ENCODE assay signal across 12 mouse cellular contexts in genomic region chr7:101379732-101380131, GRCm38 (mm10). TPM values are rescaled to one million over a fixed set of nuclear protein-coding genes. Genes with fewer than 3 reads are reported as not detected.
DNase-seq lines count a peak whose midpoint lies in the region; ATAC-seq and TF ChIP-seq lines count a peak whose summit lies in the region.
"Had no signal": no experiment of that assay in that cellular context is flagged by ENCODE, and none has a peak within 500 bp of the region (broad histone marks: within the 10 kb centered on the region; RNA-seq: fewer than 3 reads in every experiment).

No protein-coding gene starts in this region.

- TF ChIP-seq EP300 in heart, postnatal 0 days (IDR thresholded peaks at IDR 0.05; ENCODE audit: low read depth) = no peak

- no peak overlapping the region for H3K4me3 ChIP-seq in forebrain, embryonic 13.5 days
- H3K4me3 ChIP-seq in forebrain, embryonic 16.5 days (replicated peaks; ENCODE audit: low read length) = no peak overlapping the region
- H3K4me3 ChIP-seq in liver, adult 2 months (ENCODE audit: insufficient read depth, low read depth, low read length) = peak overlapping the region; percentile 58; the same call in 1 of the 2 replicates
- no peak overlapping the region for H3K4me3 ChIP-seq in heart, postnatal 0 days (ENCODE audit: low read depth, low read length)
- H3K4me3 ChIP-seq: embryonic facial prominence, embryonic 12.5 days; layer of hippocampus, adult 2 months; midbrain, embryonic 12.5 days had no signal

- no peak for TF ChIP-seq CTCF in liver, adult 2 months (IDR thresholded peaks at IDR 0.05; ENCODE audit: low read depth, low read length)
- TF ChIP-seq CTCF in heart, postnatal 0 days (IDR thresholded peaks at IDR 0.05; ENCODE audit: low read depth) = no peak

- H3K36me3 ChIP-seq in forebrain, embryonic 13.5 days (ENCODE audit: poor library complexity, severe bottlenecking) = no peaks in the 10 kb centered on the region
- H3K36me3 ChIP-seq in forebrain, embryonic 16.5 days (ENCODE audit: control insufficient read depth, insufficient read depth) = no peaks in the 10 kb centered on the region
- no peaks in the 10 kb centered on the region for H3K36me3 ChIP-seq in liver, adult 2 months (ENCODE audit: control insufficient read depth, insufficient read depth, low read length)
- H3K36me3 ChIP-seq in heart, postnatal 0 days (replicated peaks; ENCODE audit: control insufficient read depth, insufficient read depth, low read length) = no peaks in the 10 kb centered on the region
- H3K36me3 ChIP-seq: embryonic facial prominence, embryonic 12.5 days; midbrain, embryonic 12.5 days had no signal

- peaks cover 7% of the 10 kb centered on the region; the same call in 1 of the 2 replicates for H3K79me2 ChIP-seq in liver, adult 2 months (ENCODE audit: control insufficient read depth, insufficient read depth, low read length)

- 0 out of 2 replicates have a peak, but pooled peaks cover 2% of the 10 kb centered on the region for H3K27me3 ChIP-seq in forebrain, embryonic 13.5 days
- H3K27me3 ChIP-seq in forebrain, embryonic 16.5 days (replicated peaks; ENCODE audit: control insufficient read depth, insufficient read depth, low read length) = no peaks in the 10 kb centered on the region
- H3K27me3 ChIP-seq in liver, adult 2 months (ENCODE audit: control insufficient read depth, insufficient read depth, low read length) = no peaks in the 10 kb centered on the region
- H3K27me3 ChIP-seq in heart, postnatal 0 days (ENCODE audit: control insufficient read depth, insufficient read depth, low read length) = no peaks in the 10 kb centered on the region
- H3K27me3 ChIP-seq: embryonic facial prominence, embryonic 12.5 days; midbrain, embryonic 12.5 days had no signal

- no peaks in the 10 kb centered on the region for H3K9me3 ChIP-seq in forebrain, embryonic 13.5 days (replicated peaks)
- H3K9me3 ChIP-seq in forebrain, embryonic 16.5 days (ENCODE audit: control insufficient read depth, low read length) = no peaks in the 10 kb centered on the region
- H3K9me3 ChIP-seq in heart, postnatal 0 days (replicated peaks; ENCODE audit: control insufficient read depth, low read length) = no peaks in the 10 kb centered on the region
- H3K9me3 ChIP-seq: embryonic facial prominence, embryonic 12.5 days; midbrain, embryonic 12.5 days had no signal

- ATAC-seq in forebrain, embryonic 13.5 days = no peak
- ATAC-seq in forebrain, embryonic 16.5 days = no peak
- no peak for ATAC-seq in heart, postnatal 0 days (ENCODE audit: insufficient read depth, low read depth)
- no peak for ATAC-seq in cerebellum, adult (ENCODE audit: insufficient number of reproducible peaks, low FRiP score, low TSS enrichment)

- peak overlapping the region; percentile 8; the same call in 1 of the 2 replicates for H3K9ac ChIP-seq in forebrain, embryonic 13.5 days
- no peak overlapping the region for H3K9ac ChIP-seq in forebrain, embryonic 16.5 days (replicated peaks; ENCODE audit: low read depth, low read length)
- H3K9ac ChIP-seq in liver, adult 2 months (ENCODE audit: low read depth, low read length) = peak overlapping the region; percentile 58
- 0 out of 2 replicates have a peak overlapping the region, but pooled peaks have one; percentile 18 for H3K9ac ChIP-seq in heart, postnatal 0 days (replicated peaks; ENCODE audit: low read depth, low read length)
- H3K9ac ChIP-seq: embryonic facial prominence, embryonic 12.5 days; midbrain, embryonic 12.5 days had no signal

- peak; percentile 64 for DNase-seq in liver, adult 2 months (ENCODE audit: extremely low read depth, low read depth, low spot score)
- DNase-seq in liver = no peak
- DNase-seq in heart, postnatal 0 days (ENCODE audit: low spot score) = no peak
- DNase-seq in lung, postnatal 36 days = peak; percentile 43
- DNase-seq in thymus, postnatal 36 days = no peak
- DNase-seq: gastrocnemius, postnatal 25 days had no signal

- H3K4me2 ChIP-seq in forebrain, embryonic 13.5 days = no peak overlapping the region
- no peak overlapping the region for H3K4me2 ChIP-seq in forebrain, embryonic 16.5 days (ENCODE audit: low read length)
- H3K4me2 ChIP-seq in heart, postnatal 0 days (ENCODE audit: low read depth, low read length) = peak overlapping the region; percentile 66; the same call in 1 of the 2 replicates
- H3K4me2 ChIP-seq: embryonic facial prominence, embryonic 12.5 days; midbrain, embryonic 12.5 days had no signal

- no peak for TF ChIP-seq POLR2A in liver, adult 2 months (IDR thresholded peaks at IDR 0.05; ENCODE audit: extremely low read depth, insufficient read depth, low read length)

- 81% methylated on average over 2 of the region's 2 CpGs for WGBS in forebrain, embryonic 13.5 days
- 77% methylated on average over 2 of the region's 2 CpGs for WGBS in forebrain, embryonic 16.5 days
- WGBS in liver, adult 2 months = 17% methylated on average over 2 of the region's 2 CpGs
- WGBS in heart, postnatal 0 days = 67% methylated on average over 2 of the region's 2 CpGs

- H3K27ac ChIP-seq in forebrain, embryonic 13.5 days = no peak overlapping the region
- no peak overlapping the region for H3K27ac ChIP-seq in forebrain, embryonic 16.5 days (ENCODE audit: low read length)
- peak overlapping the region; percentile 82 for H3K27ac ChIP-seq in liver, adult 2 months (replicated peaks; ENCODE audit: insufficient read depth, low read depth, low read length)
- H3K27ac ChIP-seq in heart, postnatal 0 days (ENCODE audit: low read depth) = no peak overlapping the region
- H3K27ac ChIP-seq: embryonic facial prominence, embryonic 12.5 days; layer of hippocampus, adult 2 months; midbrain, embryonic 12.5 days had no signal

- peaks cover 25% of the 10 kb centered on the region; the same call in 1 of the 2 replicates for H3K4me1 ChIP-seq in forebrain, embryonic 13.5 days
- peaks cover 18% of the 10 kb centered on the region for H3K4me1 ChIP-seq in forebrain, embryonic 16.5 days (replicated peaks; ENCODE audit: control insufficient read depth, insufficient read depth, low read length)
- peaks cover 19% of the 10 kb centered on the region for H3K4me1 ChIP-seq in liver, adult 2 months (ENCODE audit: control insufficient read depth, insufficient read depth, low read length)
- H3K4me1 ChIP-seq in heart, postnatal 0 days (ENCODE audit: control insufficient read depth, insufficient read depth) = peaks cover 25% of the 10 kb centered on the region

RNA-seq across cellular contexts. Expression of gene Gm45837, which starts 31.0 kb away (rescaled TPM):
- polyA plus RNA-seq in forebrain, embryonic 13.5 days (2015; fragmentation: Nextera tagmentation; extraction: Ambion mirVana) = not detected in 2 replicates
- polyA plus RNA-seq in forebrain, embryonic 16.5 days (2015; fragmentation: Nextera tagmentation; extraction: Ambion mirVana) = not detected in 2 replicates
- total RNA-seq in liver, adult 2 months (2014; rRNA removed) = not detected in 2 replicates
- not detected in 2 replicates for polyA plus RNA-seq in liver, adult 2 months (2012; rRNA removed)
- total RNA-seq in heart, postnatal 0 days (2014; rRNA removed; ENCODE audit: low replicate concordance) = 33.8 TPM in 1 of 2 replicates, not detected in the other
- polyA plus RNA-seq in heart, postnatal 0 days (2015; fragmentation: Nextera tagmentation; extraction: Ambion mirVana) = 2.4 TPM in 1 of 2 replicates, not detected in the other
- polyA plus RNA-seq: embryonic facial prominence, embryonic 12.5 days; midbrain, embryonic 12.5 days had no signal

RNA-seq across cellular contexts. Expression of gene Arap1, which starts 31.9 kb away (rescaled TPM):
- polyA plus RNA-seq in forebrain, embryonic 13.5 days (2015; fragmentation: Nextera tagmentation; extraction: Ambion mirVana) = 4.8 and 6.0 TPM in 2 replicates
- 7.7 and 8.8 TPM in 2 replicates for polyA plus RNA-seq in forebrain, embryonic 16.5 days (2015; fragmentation: Nextera tagmentation; extraction: Ambion mirVana)
- 43.8 and 51.0 TPM in 2 replicates for total RNA-seq in liver, adult 2 months (2014; rRNA removed)
- 88.2 and 89.2 TPM in 2 replicates for polyA plus RNA-seq in liver, adult 2 months (2012; rRNA removed)
- total RNA-seq in heart, postnatal 0 days (2014; rRNA removed; ENCODE audit: low replicate concordance) = 36.2 and 101 TPM in 2 replicates
- polyA plus RNA-seq in heart, postnatal 0 days (2015; fragmentation: Nextera tagmentation; extraction: Ambion mirVana) = 18.6 and 19.8 TPM in 2 replicates

RNA-seq across cellular contexts. Expression of gene Pde2a, which starts 41.8 kb away (rescaled TPM):
- 26.2 and 32.2 TPM in 2 replicates for polyA plus RNA-seq in forebrain, embryonic 13.5 days (2015; fragmentation: Nextera tagmentation; extraction: Ambion mirVana)
- polyA plus RNA-seq in forebrain, embryonic 16.5 days (2015; fragmentation: Nextera tagmentation; extraction: Ambion mirVana) = 55.9 and 58.6 TPM in 2 replicates
- 11.4 and 13.2 TPM in 2 replicates for total RNA-seq in liver, adult 2 months (2014; rRNA removed)
- polyA plus RNA-seq in liver, adult 2 months (2012; rRNA removed) = 7.7 and 7.9 TPM in 2 replicates
- 4.7 and 35.2 TPM in 2 replicates for total RNA-seq in heart, postnatal 0 days (2014; rRNA removed; ENCODE audit: low replicate concordance)
- polyA plus RNA-seq in heart, postnatal 0 days (2015; fragmentation: Nextera tagmentation; extraction: Ambion mirVana) = 19.3 and 22.1 TPM in 2 replicates

Comparison
In these comparisons a context has a peak if more than half of its experiments do, and no peak if none do; other contexts are left out.
1. DNase-seq: peak in liver, adult 2 months (single experiment) and lung, postnatal 36 days (single experiment); none in liver (single experiment), heart, postnatal 0 days (single experiment) and thymus, postnatal 36 days (0 of 2).